Mouse (Mus musculus): Measurements from ENCODE around the gene Fam168a.

Fam168a gene

GRCm38 (mm10) chr7:100862353-100862752, 155.9 kb downstream of the Fam168a start:
- in situ Hi-C loops (cut with MboI, MseI) = no loop called here

GRCm38 (mm10) chr7:100862828-100863638, 156.6 kb downstream of the Fam168a start, which contains the start of gene Relt:
Relt (minus strand) TSS chr7:100863446.
- in situ Hi-C loops (cut with MboI, MseI) = no loop called here

- in situ Hi-C loops (cut with MboI, MseI) = no loop called here
These were observed 160.2 kb downstream of the Fam168a start for GRCm38 (mm10) chr7:100866675-100867074.

- in situ Hi-C loops (cut with MboI, MseI) = no loop called here
These were observed 161.1 kb downstream of the Fam168a start for GRCm38 (mm10) chr7:100867561-100867960.

- in situ Hi-C loops (cut with MboI, MseI) = no loop called here
These were observed 162.1 kb downstream of the Fam168a start for GRCm38 (mm10) chr7:100868551-100868950.

GRCm38 (mm10) chr7:100869877-100870629, 163.6 kb downstream of the Fam168a start:
- in situ Hi-C loops (cut with MboI, MseI) = no loop called here

- in situ Hi-C loops (cut with MboI, MseI) = no loop called here
These were observed 164.9 kb downstream of the Fam168a start for GRCm38 (mm10) chr7:100871355-100871754.

- in situ Hi-C loops (cut with MboI, MseI) = no loop called here
These were observed 165.5 kb downstream of the Fam168a start for GRCm38 (mm10) chr7:100871892-100872291.

GRCm38 (mm10) chr7:100873197-100873596, 166.8 kb downstream of the Fam168a start:
- in situ Hi-C loops (cut with MboI, MseI) = no loop called here

GRCm38 (mm10) chr7:100875822-100876221, 169.4 kb downstream of the Fam168a start:
- in situ Hi-C loops (cut with MboI, MseI) = no loop called here

- in situ Hi-C loops (cut with MboI, MseI) = no loop called here
These were observed 169.9 kb downstream of the Fam168a start for GRCm38 (mm10) chr7:100876293-100876692.

- in situ Hi-C loops (cut with MboI, MseI) = no loop called here
These were observed 170.3 kb downstream of the Fam168a start for GRCm38 (mm10) chr7:100876771-100877170.

GRCm38 (mm10) chr7:100879595-100879994, 173.2 kb downstream of the Fam168a start:
- in situ Hi-C loops (cut with MboI, MseI) = no loop called here

- in situ Hi-C loops (cut with MboI, MseI) = no loop called here
These were observed 175.1 kb downstream of the Fam168a start for GRCm38 (mm10) chr7:100881531-100881930.

- in situ Hi-C loops (cut with MboI, MseI) = no loop called here
These were observed 175.5 kb downstream of the Fam168a start for GRCm38 (mm10) chr7:100881950-100882349.

GRCm38 (mm10) chr7:100884460-100884859, 178.0 kb downstream of the Fam168a start:
- in situ Hi-C loops (cut with MboI, MseI) = no loop called here

GRCm38 (mm10) chr7:100886535-100886934, 180.1 kb downstream of the Fam168a start:
- in situ Hi-C loops (cut with MboI, MseI) = loop anchor here (5.0 kb wide), 1 partner anchor 39 kb away; no protein-coding TSS in a partner anchor

All from regulatory T cell (primary cell).